Mouse (Mus musculus): ENCODE data around the gene Nrn1l. TPM values are rescaled to one million over a fixed set of nuclear protein-coding genes. Genes with fewer than 3 reads are reported as not detected.
A peak's percentile ranks its signal among the peaks of the same experiment; 100 is the strongest.

Gene Nrn1l
- total RNA-seq, 2 experiments from 2014 or later: 0.54 TPM; not detected in 1

DNA sequence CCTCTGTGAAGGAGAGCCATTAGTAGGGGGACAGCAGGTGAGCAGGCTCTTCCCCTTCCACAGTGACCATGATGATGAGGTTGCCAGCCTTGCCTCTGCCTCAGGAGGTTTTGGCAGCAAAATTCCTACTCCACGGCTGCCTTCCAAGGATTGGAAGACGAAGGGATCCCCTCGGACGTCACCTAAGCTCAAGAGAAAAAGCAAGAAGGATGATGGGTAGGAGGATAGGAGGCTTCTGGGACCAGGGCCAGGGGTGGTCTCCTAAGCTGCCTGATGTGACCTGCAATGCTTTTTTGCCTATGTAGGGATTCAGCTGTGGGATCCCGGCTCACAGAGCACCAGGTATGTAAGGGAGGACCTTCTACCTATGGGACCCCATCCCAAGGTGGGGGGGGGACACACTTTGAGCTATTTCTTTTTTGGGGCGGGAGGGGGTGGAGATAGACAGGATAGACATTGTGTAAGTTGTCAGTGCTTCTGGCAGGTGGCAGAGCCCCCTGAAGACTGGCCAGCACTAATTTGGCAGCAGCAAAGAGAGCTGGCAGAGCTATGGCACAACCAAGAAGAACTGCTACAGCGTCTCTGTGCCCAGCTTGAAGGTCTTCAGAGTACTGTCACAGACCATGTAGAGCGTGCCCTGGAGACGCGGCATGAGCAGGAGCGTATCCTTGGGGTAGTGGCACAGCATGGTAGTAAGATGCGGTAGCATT is 3.5 kb upstream of the Nrn1l start:
- no peak for DNase-seq
- intact Hi-C loops (cut with DNase I): loop anchor here (5.0 kb wide), 1 partner anchor 33 kb away; the partner anchor contains the start of gene Thap11

DNA sequence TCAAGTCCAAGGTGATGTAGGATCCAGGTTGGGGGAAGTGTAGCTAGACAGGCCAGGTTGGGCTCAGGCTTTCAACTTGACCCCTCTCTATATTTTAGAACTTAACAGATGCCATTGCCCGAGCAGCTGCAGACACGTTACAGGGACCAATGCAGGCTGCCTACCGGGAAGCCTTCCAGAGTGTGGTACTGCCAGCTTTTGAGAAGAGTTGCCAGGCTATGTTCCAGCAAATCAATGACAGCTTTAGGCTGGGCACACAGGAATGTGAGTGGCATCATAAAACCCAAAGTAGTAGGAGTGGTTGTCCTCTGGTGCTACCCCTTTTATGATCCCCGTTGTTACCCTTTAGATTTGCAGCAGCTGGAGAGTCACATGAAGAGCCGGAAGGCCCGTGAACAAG is 2.5 kb upstream of the Nrn1l start:
- peak; percentile 26 to 32 for DNase-seq
- intact Hi-C loops (cut with DNase I): loop anchor here (5.0 kb wide), 1 partner anchor 34 kb away; the partner anchor contains the start of gene Thap11

DNA sequence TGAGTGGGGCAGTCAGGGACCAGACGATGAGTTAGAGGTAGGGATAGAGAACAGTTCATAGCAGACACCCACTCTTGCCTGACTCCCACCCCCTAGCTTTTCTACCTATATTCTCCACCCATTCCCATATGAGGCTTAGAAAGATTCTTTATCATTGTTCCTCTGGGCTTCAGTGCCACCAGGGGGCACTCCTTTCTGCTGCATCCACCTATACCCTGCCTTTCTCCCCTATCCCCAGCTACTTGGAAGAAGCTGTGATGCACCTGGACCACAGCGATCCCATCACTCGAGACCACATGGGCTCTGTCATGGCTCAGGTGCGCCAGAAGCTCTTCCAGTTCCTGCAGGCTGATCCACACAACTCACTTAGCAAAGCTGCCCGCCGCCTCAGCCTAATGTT is 935 bp upstream of the Nrn1l start:
- no peak for DNase-seq
- intact Hi-C loops (cut with DNase I): loop anchor here (5.0 kb wide), 1 partner anchor 35 kb away; the partner anchor contains the start of gene Thap11

DNA sequence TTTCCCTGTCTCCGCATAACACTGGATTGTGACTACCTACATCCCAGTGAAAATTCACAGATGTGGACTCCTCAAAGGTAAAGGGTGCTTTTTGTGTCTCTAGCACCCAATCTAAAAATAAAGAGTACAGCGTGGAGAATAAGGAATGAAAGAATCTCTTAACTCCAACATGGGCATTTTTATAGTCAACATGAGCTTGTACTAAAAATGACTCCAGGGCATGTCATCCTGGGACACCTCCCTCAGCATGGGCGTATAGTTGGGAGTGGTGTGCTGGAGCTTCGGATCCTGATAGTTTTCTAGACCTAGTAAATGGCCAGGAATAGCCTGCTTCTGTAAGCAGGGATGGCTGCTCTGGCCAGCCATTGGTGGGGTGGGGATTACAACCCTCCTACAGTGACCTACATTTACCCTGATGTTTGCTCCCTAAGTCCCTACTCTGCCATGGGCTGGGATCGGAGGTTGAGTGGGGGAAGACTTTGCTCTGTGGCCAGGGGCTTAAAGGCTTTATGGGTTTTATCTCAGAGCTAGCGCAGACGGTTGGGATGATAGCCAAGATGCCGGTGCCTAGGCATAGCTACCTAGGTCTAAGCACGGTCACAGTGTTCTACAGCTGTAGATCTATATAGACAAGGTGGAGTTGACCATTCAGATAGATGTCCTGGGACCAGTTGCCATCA is 4.6 kb downstream of the Nrn1l start:
- no peak for DNase-seq
- intact Hi-C loops (cut with DNase I): no loop called here

DNA sequence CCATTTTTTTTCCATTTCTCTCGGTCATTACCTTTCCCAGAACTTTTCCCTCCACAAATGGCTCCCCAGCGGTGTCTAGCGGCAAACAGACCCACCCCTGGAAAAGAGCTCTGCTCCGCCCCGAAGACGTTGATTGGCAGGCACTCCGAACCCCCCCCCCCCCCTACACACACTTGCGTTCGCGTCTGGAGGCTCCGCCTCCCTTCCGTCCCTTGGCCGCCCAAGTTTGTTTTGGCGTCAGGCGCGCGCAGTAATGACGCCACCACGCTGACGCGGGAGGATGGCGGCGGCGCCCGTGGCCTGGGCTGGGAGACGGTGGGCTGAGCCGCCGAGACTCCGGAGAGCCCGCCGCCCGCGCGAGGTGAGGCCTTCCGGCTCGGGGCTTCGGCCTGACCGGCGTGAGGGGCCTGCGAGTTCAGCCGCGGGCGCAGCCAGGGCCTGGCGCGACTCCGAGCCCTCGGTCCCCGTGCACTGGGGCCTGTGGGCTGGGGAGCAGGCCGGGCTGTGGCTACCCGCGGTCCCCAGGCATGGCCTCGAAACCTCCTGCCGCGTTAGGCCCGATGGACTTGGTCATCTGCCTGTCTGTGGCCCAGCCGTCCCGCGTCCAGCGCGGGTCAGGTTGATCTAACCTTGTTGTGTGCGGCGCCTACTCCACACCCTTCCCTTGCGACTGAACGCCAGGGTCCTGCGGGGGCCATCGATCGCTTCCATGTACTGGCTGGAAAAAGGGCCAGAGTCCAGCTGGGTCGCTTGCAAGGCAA is 7.0 kb downstream of the Nrn1l start, which contains the start of gene Pskh1:
TSS of gene Pskh1 (plus strand) at position 262 of the 761 bp plus-strand sequence.
- intact Hi-C loops (cut with DNase I): loop anchor here (2.0 kb wide), 2 partner anchors 46 to 110 kb away; partner anchors contain the start of genes Ddx28 and Thap11

DNA sequence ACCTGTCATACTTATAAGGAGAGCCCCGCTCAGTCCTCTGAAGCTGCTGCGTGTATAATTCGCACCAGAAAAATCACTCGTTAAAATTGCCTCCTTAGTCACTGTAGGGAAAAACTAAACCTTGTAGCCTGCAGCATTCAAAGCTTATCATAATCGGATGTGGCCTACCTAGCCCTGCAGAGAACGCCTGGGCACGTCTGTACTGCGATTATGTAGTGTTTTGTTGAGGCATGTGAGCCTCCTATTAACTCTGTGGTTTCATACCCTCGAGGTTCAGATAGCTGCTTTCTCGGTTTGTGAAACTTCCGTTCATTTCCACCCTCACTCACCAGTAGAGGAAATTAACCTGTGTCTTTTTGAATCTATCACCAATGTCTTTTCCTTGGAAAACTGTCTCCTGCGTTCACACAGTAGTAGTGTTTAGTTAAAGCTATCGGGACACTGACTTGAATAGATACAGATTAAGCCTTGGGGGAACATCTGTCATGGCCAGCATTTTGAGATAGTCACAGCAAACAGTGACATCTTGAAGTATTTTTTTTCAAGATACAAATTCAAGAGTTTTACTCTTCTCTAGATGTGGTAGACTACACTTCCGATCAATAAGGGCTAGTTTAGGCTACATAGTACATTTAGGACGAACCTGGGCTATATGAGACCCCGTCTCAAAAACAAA is 7.7 kb downstream of the Nrn1l start:
- no peak for DNase-seq
- intact Hi-C loops (cut with DNase I): loop anchor here (2.0 kb wide), 2 partner anchors 46 to 110 kb away; partner anchors contain the start of genes Ddx28 and Thap11

More for the DNA sequence above, 7.0 kb downstream of the Nrn1l start, which contains the start of gene Pskh1:
- DNase-seq: peak; percentile 95 to 97

DNA sequence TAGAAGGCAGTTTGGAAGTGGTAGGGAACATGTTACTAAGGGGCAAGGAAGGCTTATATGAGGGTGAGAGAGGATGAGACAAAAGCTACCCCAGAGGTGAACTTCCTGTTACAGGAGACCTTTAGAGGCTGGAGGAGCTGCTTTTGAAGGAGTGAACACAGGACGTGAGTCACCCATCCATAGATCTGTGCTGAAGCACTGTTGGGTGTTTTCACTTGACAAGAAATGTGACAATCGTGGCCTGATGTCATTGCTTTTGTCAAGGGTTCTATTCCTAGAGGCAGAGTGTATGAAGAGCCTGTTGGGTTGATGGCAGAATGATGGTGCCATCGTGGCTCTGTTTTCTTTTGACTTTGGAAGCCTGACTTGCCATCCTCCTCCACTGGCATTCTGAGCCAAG is 26.0 kb downstream of the Nrn1l start:
- DNase-seq: no peak
- intact Hi-C loops (cut with DNase I): no loop called here

DNA sequence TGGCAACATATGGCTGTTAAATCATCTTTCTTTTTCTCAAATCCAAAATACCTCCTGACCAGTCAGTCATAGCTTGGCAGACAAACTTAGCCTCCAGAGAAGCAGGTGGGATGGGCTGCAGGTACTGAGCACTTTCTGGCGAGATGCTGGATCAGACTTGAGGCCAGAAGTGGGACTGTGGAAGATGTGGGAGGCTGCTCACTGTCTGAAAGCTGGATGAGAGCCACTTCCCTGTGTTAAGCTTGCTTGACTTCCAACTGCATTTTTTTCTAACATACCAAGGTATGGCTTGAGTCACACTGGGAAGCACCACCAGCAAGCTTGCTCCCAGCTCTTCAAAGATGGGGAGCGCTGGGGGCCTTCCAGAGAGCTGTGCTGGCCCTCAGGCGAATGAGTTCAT is 31.8 kb downstream of the Nrn1l start:
- intact Hi-C loops (cut with DNase I): no loop called here
- DNase-seq: no peak

DNA sequence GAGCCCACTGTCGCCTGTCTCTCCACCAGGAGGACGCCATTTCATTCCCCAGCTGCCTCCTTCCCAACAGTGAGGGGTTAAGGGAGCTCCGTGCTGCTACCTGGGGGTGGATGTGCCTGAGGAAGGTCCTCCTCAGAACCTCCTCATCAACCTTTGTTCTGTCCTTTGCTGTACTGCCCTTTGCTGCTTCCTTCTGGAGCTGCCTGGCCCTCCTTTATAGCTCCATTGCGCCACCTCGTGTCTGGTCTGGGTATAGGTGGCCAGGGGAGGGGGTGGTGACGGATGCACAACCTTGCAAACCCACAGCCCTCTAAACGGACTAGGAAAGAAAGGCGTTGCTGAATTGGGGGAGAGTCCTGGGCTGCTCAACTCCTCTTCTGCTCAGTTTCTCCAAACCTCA is 37.2 kb downstream of the Nrn1l start:
- intact Hi-C loops (cut with DNase I): loop anchor here (2.0 kb wide), 3 partner anchors 76 to 216 kb away; partner anchors contain the start of gene Thap11
- peak; percentile 88 to 95 for DNase-seq

DNA sequence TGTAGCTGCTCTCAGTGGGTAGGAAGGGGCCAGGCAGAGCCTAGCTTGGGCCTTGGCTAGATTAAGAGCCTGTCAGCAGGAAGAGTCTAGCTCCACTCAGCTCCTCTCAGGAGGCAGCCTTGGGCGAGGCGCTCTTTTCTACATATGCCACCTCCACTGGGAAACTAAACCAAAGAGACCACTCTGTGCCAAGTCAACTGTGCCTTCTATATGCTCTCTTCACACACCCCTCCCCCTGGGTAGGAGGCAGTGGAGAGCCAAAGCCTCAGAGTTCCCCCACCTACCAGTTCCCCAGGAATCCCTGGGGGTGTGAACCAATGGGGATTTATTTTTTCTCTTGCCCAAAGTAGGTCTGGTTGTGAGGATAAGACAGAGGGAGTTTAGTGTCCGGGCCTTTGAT is 37.9 kb downstream of the Nrn1l start:
- intact Hi-C loops (cut with DNase I): loop anchor here (2.0 kb wide), 3 partner anchors 76 to 216 kb away; partner anchors contain the start of gene Thap11

DNA sequence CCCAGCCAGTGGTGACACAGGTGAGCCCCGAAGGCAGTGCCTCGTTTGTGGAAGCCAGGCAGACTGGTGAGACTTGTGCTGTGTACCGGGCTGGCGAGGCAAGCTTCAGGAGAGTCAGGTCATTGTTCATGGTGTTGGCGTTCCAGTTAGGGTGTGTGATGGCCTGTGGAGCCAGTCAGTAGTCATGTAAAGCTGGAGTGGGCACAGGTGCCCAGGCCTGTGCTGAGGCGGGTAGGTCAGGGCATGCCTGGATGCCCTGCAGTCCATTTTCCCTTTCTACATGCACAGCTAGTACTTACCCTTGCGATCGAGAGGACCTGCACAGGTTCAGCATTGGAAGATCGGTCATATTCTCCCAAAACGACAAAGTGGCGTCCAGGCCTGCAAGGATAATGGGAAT is 39.2 kb downstream of the Nrn1l start:
- intact Hi-C loops (cut with DNase I): no loop called here
- DNase-seq: no peak

More for the DNA sequence above, 37.9 kb downstream of the Nrn1l start:
- DNase-seq: no peak

DNA sequence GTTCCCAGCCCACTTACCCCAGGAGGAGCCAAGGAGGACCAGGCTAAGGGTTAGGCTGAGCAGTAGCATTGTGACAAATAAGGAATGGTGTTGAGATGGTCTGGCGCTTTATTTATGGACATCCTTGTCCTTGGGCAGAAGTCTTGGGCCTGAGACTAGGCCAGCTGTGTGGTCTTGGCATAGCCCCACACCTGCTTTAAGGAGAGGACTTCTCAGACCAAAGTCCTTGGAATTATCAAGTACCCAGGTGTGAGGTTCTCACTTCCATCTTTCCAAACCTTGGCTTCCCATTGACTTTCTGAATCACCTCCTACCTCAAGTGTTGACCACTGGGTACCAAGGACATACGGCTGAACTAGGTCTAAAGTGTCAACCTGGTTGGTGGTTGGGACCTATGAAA is 40.4 kb downstream of the Nrn1l start, which contains the start of gene Ctrl:
TSS of gene Ctrl (minus strand) at position 101 of the 400 bp plus-strand sequence.
- intact Hi-C loops (cut with DNase I): no loop called here
- no peak for DNase-seq

DNA sequence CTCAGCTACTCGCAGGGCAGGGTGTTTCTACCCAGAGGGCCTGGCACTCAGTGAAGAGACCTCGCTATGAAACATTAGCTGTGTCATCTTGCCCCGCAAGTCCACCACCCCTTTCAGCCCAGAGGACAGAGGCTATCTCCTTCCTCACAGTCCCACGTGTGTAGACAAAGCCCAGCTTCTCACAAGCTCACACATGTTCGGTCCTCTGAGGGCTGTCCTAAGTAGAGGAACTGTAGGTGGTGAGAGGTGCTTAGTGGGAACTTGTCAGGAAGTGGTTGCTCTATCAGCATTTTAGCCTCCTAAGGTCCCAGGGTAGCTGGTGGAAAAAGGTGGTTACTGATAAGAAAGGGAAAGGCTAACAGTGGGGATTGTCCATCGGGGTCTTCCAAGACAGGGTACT is 41.7 kb downstream of the Nrn1l start:
- intact Hi-C loops (cut with DNase I): no loop called here
- no peak for DNase-seq

DNA sequence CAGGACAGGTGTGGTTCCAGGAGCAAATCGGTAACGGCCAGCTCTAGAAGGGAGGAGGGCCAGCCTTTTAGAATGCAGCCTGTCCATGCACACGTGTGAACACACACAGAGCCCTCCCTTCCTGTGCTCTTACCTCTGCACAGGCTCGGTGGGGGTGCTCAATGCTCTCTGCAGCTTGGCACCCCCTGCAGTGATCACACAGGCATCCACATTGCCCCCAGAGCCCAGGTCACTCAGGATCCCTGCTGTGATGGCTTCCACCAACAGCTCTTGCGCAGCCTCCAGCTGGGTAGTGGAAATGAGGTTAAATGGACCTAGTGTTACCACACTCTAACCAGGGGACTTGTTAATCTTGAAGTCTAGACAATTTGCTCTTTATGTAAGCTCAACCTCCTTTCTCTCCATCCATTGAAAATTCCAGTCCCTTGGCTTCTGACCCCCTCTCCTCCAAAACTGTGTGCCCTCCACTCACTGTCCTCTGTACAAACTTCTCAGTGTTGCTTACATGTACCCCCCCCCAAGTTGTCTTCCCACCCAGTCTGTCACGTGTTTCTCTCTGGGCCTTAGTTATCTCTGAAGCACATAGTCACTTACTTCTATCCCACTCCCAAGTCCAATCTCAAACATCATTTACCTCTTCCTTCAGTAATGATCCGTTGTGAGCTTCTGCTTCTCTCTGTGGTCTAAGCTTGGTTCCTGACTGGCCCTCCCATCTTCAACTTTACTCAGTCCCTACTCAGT is 42.7 kb downstream of the Nrn1l start:
- intact Hi-C loops (cut with DNase I): no loop called here
- no peak for DNase-seq

DNA sequence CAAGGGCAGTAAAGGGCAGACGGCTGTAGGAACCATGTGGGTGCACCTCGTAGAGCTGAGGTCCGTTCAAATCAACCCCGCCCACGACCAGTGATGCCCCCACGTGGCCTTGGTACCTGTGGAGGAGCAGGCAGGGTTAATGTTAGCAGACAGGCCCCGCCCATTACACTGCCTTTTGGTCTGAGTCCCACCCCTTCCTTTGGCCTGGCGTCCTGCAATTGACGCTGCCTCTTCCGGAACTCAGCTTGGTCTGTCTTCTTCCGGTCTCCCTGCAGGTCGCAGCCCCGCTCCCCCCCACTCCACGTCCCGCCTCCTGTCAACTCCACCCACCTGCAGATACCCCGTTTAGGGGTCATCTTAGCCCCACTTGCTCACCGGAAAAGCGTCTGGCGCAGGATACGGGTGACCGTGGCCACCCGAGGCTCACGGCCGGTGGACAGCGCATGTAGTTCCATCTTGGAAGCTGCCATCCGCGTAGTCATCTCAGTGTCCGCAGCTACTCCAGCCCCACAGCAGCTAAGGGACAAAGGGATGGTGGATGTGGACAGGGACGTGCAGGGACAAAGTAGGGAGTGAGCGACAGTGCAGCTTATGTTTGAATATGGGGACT is 43.6 kb downstream of the Nrn1l start:
- intact Hi-C loops (cut with DNase I): no loop called here
- DNase-seq: peak; percentile 88 to 89

DNA sequence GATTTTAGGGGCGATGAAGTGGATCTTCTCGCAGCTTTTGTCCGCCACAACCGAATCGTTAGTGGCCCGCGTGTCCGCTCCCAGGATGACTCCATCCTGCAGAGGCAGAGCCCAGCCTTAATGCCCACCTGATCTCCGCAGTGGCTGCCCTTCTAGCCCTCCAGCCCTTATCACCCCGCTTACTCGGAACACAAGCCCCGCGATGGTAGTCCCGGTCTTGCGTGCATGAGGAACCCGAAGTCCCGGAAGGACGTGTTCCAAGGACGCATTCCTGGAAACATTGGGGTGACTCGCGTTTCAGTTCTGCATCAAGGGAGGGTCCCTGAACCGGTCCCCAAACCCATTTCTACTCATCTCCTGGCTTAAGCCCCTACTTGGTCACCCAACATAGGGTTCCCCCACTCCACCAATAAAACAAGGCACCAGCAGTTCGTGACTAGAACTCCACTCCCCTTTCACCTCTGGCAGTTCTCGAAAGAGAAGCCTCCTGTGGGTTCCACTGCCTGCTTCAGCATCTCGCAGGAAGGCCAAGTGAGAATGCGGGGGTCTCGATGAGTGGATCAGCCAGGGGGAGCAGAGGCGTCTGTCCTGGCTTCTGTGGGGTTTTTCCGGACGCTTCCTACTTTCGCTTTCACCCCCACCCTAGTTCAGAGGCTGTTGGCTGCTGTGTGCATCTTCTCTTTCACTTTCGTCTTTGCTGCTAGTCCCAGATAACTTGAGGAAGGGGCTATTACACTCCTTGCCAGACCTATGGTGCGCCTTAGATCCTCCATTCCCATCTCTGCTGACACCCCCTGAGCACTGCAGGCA is 44.3 kb downstream of the Nrn1l start:
- intact Hi-C loops (cut with DNase I): no loop called here
- DNase-seq: peak; percentile 46 to 57

DNA sequence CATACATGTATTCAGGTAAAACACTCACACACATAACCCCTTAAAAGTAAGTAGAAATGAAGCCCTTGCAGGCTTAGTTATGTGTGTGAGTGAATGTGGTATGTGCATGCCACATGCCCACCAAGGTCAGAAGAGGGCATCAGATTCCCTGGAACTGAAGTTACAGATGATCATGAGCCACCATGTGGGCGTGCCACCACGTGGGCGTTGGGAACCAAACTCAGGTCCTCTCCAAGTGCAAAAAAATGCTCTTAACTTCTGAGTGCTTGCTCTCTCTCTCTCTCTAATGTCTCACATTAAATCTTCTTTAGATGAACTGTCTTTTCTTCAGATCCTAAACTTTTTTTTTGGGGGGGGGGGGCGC is 44.9 kb downstream of the Nrn1l start, which contains the start of gene Psmb10:
TSS of gene Psmb10 (minus strand) at position 139 of the 364 bp plus-strand sequence.
- intact Hi-C loops (cut with DNase I): no loop called here

DNA sequence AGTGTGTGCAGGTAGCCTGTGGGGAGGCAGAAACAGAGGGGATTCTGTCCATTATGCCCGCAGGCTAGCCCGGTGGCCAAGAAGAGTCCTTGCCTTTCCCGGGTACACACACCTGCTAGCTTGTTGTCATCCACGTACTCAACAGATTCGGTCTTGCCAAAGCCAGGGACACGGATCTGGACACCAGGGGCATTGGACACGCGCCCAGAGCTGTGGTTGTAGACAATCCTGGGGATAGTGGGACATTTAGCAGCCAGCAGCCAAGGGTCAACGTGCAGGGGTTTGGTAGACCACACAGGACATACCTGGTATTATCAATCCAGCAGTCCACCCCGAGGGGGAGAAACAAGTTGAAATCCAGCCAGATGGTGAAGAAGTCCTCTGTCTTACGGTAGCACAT is 48.7 kb downstream of the Nrn1l start:
- intact Hi-C loops (cut with DNase I): no loop called here
- no peak for DNase-seq

More for the DNA sequence above, 44.9 kb downstream of the Nrn1l start, which contains the start of gene Psmb10:
- peak in 1 of 2 experiments; percentile 45 for DNase-seq
